Mouse (Mus musculus): Measurements from ENCODE around the gene Cygb.

DNA sequence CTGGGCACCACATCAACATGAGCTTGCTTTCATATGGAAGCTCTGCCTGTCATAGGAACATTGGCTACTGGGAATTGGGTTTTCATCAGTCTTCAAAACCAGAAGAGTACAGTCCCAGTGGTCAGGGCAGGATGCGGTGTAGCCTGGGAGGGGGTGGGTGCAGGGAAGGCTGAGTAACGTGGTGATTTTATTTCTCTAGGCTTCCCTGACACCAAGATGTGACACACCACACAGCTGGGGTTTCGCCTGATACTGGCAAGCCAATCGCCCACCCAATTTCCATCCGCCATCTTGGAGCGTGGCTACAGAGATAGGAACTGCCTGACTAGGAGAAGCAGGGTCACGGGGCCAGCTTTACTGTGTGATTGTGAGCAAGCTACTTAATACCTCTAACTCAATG lies 35.4 kb downstream of the Cygb start:
- no peak for TF ChIP-seq CTCF (IDR thresholded peaks at IDR 0.05; ENCODE audit: low read depth)
- TF ChIP-seq EP300 (IDR thresholded peaks at IDR 0.05; ENCODE audit: low read depth) = no peak
